Mouse (Mus musculus) limb, embryonic 14.5 days (tissue): Measurements from ENCODE around the gene Gjb3. TPM values are rescaled to one million over a fixed set of nuclear protein-coding genes. Genes with fewer than 3 reads are reported as not detected.

Experiments
- ATAC-seq: fragments of 200-750 bp; cut with Nextera tagmentation; 2 replicates; pipeline ENCODE4 v1.8.0; 2017; ENCODE audit warnings: low read depth, moderate number of reproducible peaks, moderate TSS enrichment; ENCODE audit not compliant: low FRiP score
- DNase-seq: peaks from one replicate; pipeline ENCODE4 v3.0.0-alpha.2; 2015; ENCODE audit warnings: low spot score
- H3K27ac ChIP-seq: fragments of 300-500 bp; sonication (generic); replicated peaks from 2 replicates; pipeline ENCODE4 v1.5.1; 2014; ENCODE audit warnings: low read depth, mild to moderate bottlenecking, low read length, moderate library complexity, mixed read lengths
- H3K27me3 ChIP-seq: fragments of 300-500 bp; sonication (generic); 2 replicates; pipeline ENCODE4 v1.6.1; 2014; ENCODE audit warnings: low read length, mixed read lengths; ENCODE audit not compliant: control insufficient read depth, insufficient read depth
- H3K36me3 ChIP-seq: fragments of 300-500 bp; sonication (generic); 2 replicates; pipeline ENCODE4 v1.6.1; 2014; ENCODE audit warnings: mild to moderate bottlenecking, low read length, moderate library complexity, mixed read lengths; ENCODE audit not compliant: control insufficient read depth, insufficient read depth
- H3K4me1 ChIP-seq: fragments of 300-500 bp; sonication (generic); 2 replicates; pipeline ENCODE4 v1.6.1; 2014; ENCODE audit warnings: antibody characterized with exemption, low read length, mixed read lengths; ENCODE audit not compliant: control insufficient read depth, insufficient read depth
- H3K4me2 ChIP-seq: fragments of 300-500 bp; sonication (generic); replicated peaks from 2 replicates; pipeline ENCODE4 v1.6.1; 2014; ENCODE audit warnings: low read depth, mild to moderate bottlenecking, low read length, moderate library complexity; ENCODE audit not compliant: severe bottlenecking
- H3K4me3 ChIP-seq: fragments of 300-500 bp; sonication (generic); replicated peaks from 2 replicates; pipeline ENCODE4 v1.5.1; 2014; ENCODE audit warnings: low read length
- H3K9ac ChIP-seq: fragments of 300-500 bp; sonication (generic); 2 replicates; pipeline ENCODE4 v1.6.1; 2014; ENCODE audit warnings: mild to moderate bottlenecking, low read depth, low read length, moderate library complexity; ENCODE audit not compliant: severe bottlenecking
- H3K9me3 ChIP-seq: fragments of 300-500 bp; sonication (generic); 2 replicates; pipeline ENCODE4 v1.6.1; 2016; ENCODE audit warnings: low read length; ENCODE audit not compliant: control insufficient read depth
- POLR2A ChIP-seq: fragments of 200-500 bp; IDR thresholded peaks from 2 replicates; pipeline ENCODE4 v1.8.0; 2012; ENCODE audit warnings: inconsistent platforms, mild to moderate bottlenecking, moderate library complexity, borderline replicate concordance; ENCODE audit not compliant: insufficient read depth, insufficient read length; ENCODE audit errors: extremely low read depth
- WGBS: fragments of 180-500 bp; shearing (Covaris S2); extraction: QIAGEN DNeasy Blood & Tissue Kit; methylation state at CpG from one replicate; pipeline ENCODE4 v1.1.7; 2014; 5-methylcytosine and 5-hydroxymethylcytosine counted together
- polyA plus RNA-seq, 2 experiments: library from polyadenylated mRNA; depleted of rRNA in 1 of 2; stranded (reverse) in 1 of 2; unstranded in 1 of 2; fragments of >200 nt; fragmentation: Nextera tagmentation in 1 of 2; extraction: Ambion mirVana in 1 of 2; gene quantifications; 2 replicates each; pipeline versions ENCODE4 v1.2.1 to v1.2.3; 2012 to 2014

Gjb3 gene
- polyA plus RNA-seq, 2 experiments: 5.3 to 10.0 TPM

GRCm38 (mm10) chr4:127371546-127371945 is 40.9 kb upstream of the Gjb3 start:
- 78% methylated on average over 5 of the region's 5 CpGs for WGBS
- Histone ChIP-seq H3K27me3 (no peaks in the 10 kb centered on the region), H3K9me3 (no peaks in the 10 kb centered on the region), H3K9ac (no peak overlapping the region), H3K36me3 (no peaks in the 10 kb centered on the region), H3K27ac (no peak overlapping the region), H3K4me2 (no peak overlapping the region), H3K4me1 (no peaks in the 10 kb centered on the region), H3K4me3 (no peak overlapping the region)
- no peak for ATAC-seq
- no peak for DNase-seq
- no peak for TF ChIP-seq POLR2A

GRCm38 (mm10) chr4:127370447-127370846 is 39.8 kb upstream of the Gjb3 start:
- no peak for TF ChIP-seq POLR2A

GRCm38 (mm10) chr4:127368379-127368973 is 37.8 kb upstream of the Gjb3 start:
- Histone ChIP-seq H3K4me1 (no peaks in the 10 kb centered on the region), H3K4me2 (no peak overlapping the region), H3K36me3 (no peaks in the 10 kb centered on the region), H3K27ac (no peak overlapping the region), H3K27me3 (no peaks in the 10 kb centered on the region), H3K9ac (no peak overlapping the region), H3K9me3 (no peaks in the 10 kb centered on the region), H3K4me3 (no peak overlapping the region)
- 0 out of 2 replicates have a peak, but pooled peaks have one; percentile 51 for ATAC-seq
- DNase-seq: peak; percentile 62
- TF ChIP-seq POLR2A: no peak
- 32% methylated on average over 13 of the region's 13 CpGs for WGBS

More at GRCm38 (mm10) chr4:127370447-127370846, 39.8 kb upstream of the Gjb3 start:
- no peaks in the 10 kb centered on the region for H3K27me3 ChIP-seq
- WGBS: 41% methylated on average over 2 of the region's 2 CpGs
- H3K9ac ChIP-seq: no peak overlapping the region
- no peaks in the 10 kb centered on the region for H3K9me3 ChIP-seq
- H3K36me3 ChIP-seq: no peaks in the 10 kb centered on the region
- no peak overlapping the region for H3K4me3 ChIP-seq
- no peak overlapping the region for H3K4me2 ChIP-seq
- H3K4me1 ChIP-seq: no peaks in the 10 kb centered on the region
- DNase-seq (no peak), ATAC-seq (no peak)
- H3K27ac ChIP-seq: no peak overlapping the region

- no peak for TF ChIP-seq POLR2A
- 4% methylated on average over 4 of the region's 4 CpGs for WGBS
- DNase-seq (no peak), ATAC-seq (no peak)
- no peak overlapping the region for H3K4me2 ChIP-seq
- H3K4me3 ChIP-seq: no peak overlapping the region
- no peaks in the 10 kb centered on the region for H3K36me3 ChIP-seq
- no peaks in the 10 kb centered on the region for H3K27me3 ChIP-seq
- no peaks in the 10 kb centered on the region for H3K9me3 ChIP-seq
- no peak overlapping the region for H3K9ac ChIP-seq
- H3K27ac ChIP-seq: no peak overlapping the region
- H3K4me1 ChIP-seq: no peaks in the 10 kb centered on the region
These were observed 35.2 kb upstream of the Gjb3 start for GRCm38 (mm10) chr4:127365834-127366233.

GRCm38 (mm10) chr4:127365433-127365832 is 34.8 kb upstream of the Gjb3 start:
- no peak for TF ChIP-seq POLR2A
- ATAC-seq (no peak), DNase-seq (no peak)
- Histone ChIP-seq H3K36me3 (no peaks in the 10 kb centered on the region), H3K27me3 (no peaks in the 10 kb centered on the region), H3K9me3 (no peaks in the 10 kb centered on the region), H3K4me3 (no peak overlapping the region), H3K9ac (no peak overlapping the region), H3K4me2 (no peak overlapping the region), H3K27ac (no peak overlapping the region), H3K4me1 (no peaks in the 10 kb centered on the region)
- WGBS: 2% methylated on average over 4 of the region's 5 CpGs

GRCm38 (mm10) chr4:127364431-127364830 is 33.8 kb upstream of the Gjb3 start:
- Histone ChIP-seq H3K4me3 (no peak overlapping the region), H3K4me1 (no peaks in the 10 kb centered on the region), H3K9ac (no peak overlapping the region), H3K9me3 (no peaks in the 10 kb centered on the region), H3K27me3 (no peaks in the 10 kb centered on the region), H3K27ac (no peak overlapping the region), H3K36me3 (no peaks in the 10 kb centered on the region), H3K4me2 (no peak overlapping the region)
- ATAC-seq (no peak), DNase-seq (no peak)
- no peak for TF ChIP-seq POLR2A
- WGBS: 61% methylated on average over 6 of the region's 6 CpGs
